Mouse (Mus musculus) MEL (cell line): ENCODE results near the gene Atp11b.

Experiments used
- CHD1 ChIP-seq: IDR thresholded peaks from 2 replicates; pipeline ENCODE4 v1.6.1; 2012; ENCODE audit warnings: low read depth, mild to moderate bottlenecking, inconsistent platforms, low read length, improper control_type of control experiment
- CTCF ChIP-seq, 3 experiments: IDR thresholded peaks in 2 of 3; conservative IDR thresholded peaks in 1 of 3; 2 replicates each; pipeline ENCODE4 v1.5.1; 2011 to 2012; ENCODE audit warnings: low read length in 3 of 3, low read depth in 2 of 3, mild to moderate bottlenecking in 2 of 3, improper control_type of control experiment in 1 of 3, inconsistent platforms in 1 of 3, mixed read lengths in 1 of 3, moderate library complexity in 1 of 3; ENCODE audit not compliant: control insufficient read depth in 1 of 3, insufficient read depth in 1 of 3, poor library complexity in 1 of 3, severe bottlenecking in 1 of 3
- EP300 ChIP-seq, 2 experiments: IDR thresholded peaks; 2 replicates each; pipeline ENCODE4 v1.6.1; 2011; ENCODE audit warnings: improper control_type of control experiment in 2 of 2, low read length in 2 of 2, low read depth in 1 of 2, mild to moderate bottlenecking in 1 of 2
- NRF1 ChIP-seq: IDR thresholded peaks from 2 replicates; pipeline ENCODE4 v1.6.1; 2014; ENCODE audit warnings: low read depth, mild to moderate bottlenecking, inconsistent platforms, low read length, improper control_type of control experiment, moderate library complexity; ENCODE audit not compliant: poor library complexity, insufficient read depth, severe bottlenecking
- TCF12 ChIP-seq: IDR thresholded peaks from 2 replicates; pipeline ENCODE4 v1.6.1; 2014; ENCODE audit warnings: low read depth, mild to moderate bottlenecking, inconsistent platforms, low read length, improper control_type of control experiment, moderate library complexity

DNA sequence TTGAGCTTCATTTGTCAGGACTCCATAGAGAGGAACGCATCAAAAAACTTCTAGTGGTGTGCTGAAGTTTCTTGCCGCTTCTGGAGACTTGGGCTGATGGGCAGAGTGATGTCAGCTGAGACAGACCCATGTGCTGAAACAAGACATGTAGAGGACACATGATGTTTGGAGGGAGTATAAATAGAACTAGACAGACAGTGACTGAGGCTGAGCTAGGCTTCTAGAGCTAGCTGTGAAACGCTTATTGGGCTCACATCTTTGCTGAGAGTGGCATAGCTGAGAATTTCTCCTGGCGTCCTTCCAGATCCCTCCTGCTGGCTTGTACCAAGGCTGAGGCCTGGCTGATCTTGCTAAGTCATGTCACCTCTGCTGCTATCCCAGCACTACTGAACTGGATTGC, 19.4 kb upstream of the Atp11b start:
- no peak for TF ChIP-seq EP300 (IDR thresholded peaks at IDR 0.05; ENCODE audit: low read depth in 1 of 2, low read length in 2 of 2)
- TF ChIP-seq CHD1: no peak
- no peak for TF ChIP-seq TCF12
- TF ChIP-seq NRF1: no peak
- no peak for TF ChIP-seq CTCF (IDR thresholded peaks at IDR 0.05 in 2 of 3, conservative IDR thresholded peaks at IDR 0.05 in 1 of 3; ENCODE audit: control insufficient read depth in 1 of 3, insufficient read depth in 1 of 3, low read depth in 2 of 3, low read length in 3 of 3, poor library complexity in 1 of 3, severe bottlenecking in 1 of 3)
